Mouse (Mus musculus) telencephalon, adult 2 months (tissue): ENCODE results near the gene Adora3.
A peak's percentile ranks its signal among the peaks of the same experiment; 100 is the strongest.

ENCODE experiments used
- DNase-seq: peaks from one replicate; pipeline ENCODE4 v3.0.0-alpha.2; 2011; ENCODE audit warnings: low read depth, low spot score

The Adora3 gene

DNA sequence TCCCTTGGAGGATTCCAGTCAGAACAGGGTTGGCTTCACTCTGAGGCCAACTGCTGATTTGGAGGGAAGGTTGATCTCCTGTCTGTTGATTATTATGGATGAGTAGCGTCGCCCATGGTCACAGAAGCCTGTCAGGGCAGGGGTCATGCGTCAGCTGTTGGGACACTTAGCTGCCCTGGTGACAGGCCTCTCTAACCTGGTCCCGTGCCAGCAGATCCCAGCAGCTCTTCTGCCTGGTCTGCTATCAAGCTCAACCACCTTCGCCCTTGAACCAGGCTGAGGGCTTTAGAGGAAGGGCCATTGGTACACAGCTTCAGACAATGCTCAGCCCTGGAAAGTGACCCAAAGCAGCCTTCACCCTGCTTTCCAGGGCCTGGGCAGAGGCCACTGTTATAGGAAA is 5.4 kb downstream of the Adora3 start:
- DNase-seq: no peak

DNA sequence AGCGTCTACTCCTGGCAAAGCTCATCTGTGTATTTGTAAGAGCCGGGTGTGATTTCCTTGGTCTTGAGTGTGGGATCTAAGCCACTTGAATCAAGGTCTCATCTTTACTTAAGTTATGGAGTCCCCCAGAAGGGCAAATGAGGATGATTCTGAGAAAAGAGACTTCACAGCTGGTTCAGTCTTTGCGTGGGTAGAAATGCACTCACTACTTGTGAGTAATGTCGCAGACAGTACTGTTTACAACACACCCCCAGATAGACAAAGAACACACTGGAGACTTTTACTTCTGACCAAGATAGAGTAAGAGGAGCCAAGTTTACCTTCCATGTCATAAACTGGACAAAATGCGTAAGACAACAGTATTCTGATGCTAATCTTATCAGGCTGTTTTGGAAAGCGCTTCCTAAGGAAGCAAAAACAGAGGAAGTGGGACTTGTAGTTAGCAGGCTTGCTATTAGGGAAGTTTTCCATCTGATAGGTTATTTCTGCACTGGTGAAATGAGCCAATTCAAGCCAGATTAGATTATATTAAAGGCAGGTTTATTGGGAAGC is 6.7 kb downstream of the Adora3 start:
- no peak for DNase-seq

DNA sequence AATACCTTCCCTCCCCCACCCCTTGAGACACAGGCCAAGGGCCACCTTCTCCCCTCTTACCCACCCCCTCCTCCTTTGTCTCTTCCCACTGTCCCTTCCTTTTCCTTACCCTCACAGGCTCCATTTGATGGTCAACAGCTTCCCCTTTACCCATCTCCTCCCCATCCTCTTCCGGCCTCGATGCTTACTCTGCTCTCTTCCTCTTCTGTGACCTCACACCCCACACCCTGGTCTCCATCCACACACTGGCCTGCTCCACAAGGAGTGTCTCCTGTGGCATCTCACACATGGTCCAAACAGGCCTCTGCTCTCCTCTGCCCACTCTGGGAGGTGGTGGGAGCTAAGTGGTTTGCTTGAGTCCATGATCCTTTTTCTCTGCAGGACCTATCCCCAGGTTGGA is 7.3 kb downstream of the Adora3 start:
- DNase-seq: no peak

DNA sequence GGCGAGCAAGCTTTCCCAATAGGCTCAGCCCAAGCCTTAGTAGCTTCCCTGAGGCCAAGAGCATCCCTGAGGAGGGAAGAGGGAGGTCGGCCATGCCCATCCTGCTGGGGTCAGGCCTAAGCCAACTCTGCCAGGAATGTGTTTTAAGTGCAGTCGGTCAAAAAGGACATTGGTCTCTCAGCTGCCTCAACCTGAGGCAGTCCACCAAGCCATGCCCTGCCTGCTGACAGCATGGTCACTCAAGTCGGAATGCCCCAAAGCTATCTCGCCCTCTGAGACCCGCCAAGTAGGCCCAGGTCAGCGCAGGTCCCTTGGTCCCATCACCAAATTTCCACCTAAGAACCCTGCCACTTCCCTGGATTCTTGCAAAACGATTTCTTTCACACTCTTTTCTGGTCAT is 8.1 kb downstream of the Adora3 start:
- no peak for DNase-seq

DNA sequence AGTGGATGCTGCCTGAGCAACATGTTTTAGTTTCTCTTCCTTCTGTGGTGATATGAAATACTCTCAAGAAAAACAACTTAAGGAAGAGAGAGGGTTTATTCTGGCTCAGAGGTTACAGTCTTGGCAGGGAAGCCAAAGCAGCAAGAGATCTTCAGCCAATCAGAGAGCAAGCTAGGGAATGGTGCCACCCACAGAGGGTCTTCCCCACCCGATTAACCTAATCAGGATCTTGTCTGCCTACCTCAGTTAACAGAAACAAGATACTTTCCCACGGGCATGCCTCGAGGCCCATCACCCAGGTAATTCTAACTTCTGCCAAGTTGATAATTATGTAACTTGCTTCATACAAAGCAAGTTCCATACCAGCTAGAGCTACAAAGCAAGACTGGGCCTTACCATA is 9.8 kb downstream of the Adora3 start:
- DNase-seq: no peak

GRCm38 (mm10) chr3:105882105-105882504 is 11.4 kb downstream of the Adora3 start:
- no peak for DNase-seq

DNA sequence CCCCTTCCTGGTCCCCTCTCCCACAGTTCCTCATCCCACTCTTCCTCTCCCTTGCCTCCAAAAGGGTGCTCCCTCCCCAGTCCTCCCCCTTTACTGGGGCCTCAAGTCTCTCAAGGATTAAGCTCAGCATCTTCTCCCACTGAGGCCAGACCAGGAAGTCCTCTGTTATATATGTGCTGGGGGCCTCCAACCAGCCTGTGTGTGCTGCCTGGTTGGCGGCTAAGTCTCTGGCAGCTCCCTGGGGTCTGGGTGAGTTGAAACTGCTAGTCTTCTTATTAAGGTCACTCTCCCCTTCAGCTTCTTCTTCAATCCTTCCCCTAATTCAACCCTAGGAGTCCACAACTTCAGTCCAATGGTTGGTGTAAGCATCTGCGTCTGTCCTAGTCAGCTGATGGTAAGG is 12.5 kb downstream of the Adora3 start:
- no peak for DNase-seq

DNA sequence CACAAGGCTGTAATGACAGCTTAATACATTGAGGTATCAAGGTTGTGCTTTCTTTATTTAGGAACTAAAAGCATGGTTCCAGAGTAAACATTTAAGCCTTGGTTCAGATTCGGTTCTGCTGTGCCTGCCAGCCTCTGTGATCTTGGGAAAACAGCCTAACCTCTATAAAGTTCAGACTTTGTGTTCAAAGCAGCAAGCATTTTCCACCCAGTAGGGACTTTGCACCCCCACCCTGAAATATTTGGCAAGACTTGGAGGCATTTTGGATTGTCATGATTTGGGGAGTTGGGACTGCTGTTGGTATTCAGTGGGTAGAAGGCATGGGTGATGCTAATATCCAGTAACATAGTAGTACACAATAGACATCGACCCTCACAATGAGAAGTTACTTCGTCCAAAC is 18.3 kb downstream of the Adora3 start:
- no peak for DNase-seq

- no peak for DNase-seq
These were observed 19.6 kb downstream of the Adora3 start for GRCm38 (mm10) chr3:105890220-105890619.

GRCm38 (mm10) chr3:105891141-105891540 is 20.5 kb downstream of the Adora3 start:
- DNase-seq: no peak

DNA sequence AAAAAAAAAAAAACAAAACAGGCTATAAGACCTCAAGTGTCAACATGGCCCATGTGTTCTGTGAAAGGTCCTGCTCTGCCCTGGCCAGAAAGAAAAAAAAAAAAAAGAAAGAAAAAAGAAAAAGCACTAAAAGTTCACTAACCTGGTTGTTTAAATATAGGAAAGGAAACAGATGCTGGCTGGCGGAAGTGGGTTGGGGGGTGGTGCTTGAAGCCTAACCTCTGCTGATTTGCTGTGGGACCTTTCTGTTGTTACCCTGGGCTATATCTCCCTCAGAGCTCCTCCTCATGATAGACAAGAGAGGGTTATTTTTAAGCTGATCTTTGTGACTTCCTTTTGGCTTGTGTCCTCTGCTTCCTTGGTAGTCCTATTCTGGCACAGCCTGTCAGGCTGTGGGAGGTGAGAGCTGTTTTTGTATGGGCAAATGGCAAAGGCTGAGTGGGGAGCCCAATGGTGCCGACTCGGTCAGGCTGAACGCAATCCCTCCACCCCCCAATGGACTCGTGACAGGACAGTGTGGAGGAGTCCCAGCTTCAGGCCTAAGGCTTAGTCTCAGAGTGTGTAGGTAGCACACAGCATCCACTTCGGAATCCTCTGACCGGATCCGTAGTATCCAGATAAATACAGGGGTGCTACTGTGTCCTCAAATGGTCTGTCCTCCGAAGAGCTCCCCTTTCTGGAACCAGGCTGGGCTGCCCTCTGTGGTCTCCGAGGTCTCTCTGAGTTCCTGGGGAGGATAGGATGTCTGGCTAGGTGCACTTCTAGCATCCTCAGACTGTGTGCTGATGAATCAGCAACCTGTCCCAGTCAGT is 21.3 kb downstream of the Adora3 start:
- no peak for DNase-seq

DNA sequence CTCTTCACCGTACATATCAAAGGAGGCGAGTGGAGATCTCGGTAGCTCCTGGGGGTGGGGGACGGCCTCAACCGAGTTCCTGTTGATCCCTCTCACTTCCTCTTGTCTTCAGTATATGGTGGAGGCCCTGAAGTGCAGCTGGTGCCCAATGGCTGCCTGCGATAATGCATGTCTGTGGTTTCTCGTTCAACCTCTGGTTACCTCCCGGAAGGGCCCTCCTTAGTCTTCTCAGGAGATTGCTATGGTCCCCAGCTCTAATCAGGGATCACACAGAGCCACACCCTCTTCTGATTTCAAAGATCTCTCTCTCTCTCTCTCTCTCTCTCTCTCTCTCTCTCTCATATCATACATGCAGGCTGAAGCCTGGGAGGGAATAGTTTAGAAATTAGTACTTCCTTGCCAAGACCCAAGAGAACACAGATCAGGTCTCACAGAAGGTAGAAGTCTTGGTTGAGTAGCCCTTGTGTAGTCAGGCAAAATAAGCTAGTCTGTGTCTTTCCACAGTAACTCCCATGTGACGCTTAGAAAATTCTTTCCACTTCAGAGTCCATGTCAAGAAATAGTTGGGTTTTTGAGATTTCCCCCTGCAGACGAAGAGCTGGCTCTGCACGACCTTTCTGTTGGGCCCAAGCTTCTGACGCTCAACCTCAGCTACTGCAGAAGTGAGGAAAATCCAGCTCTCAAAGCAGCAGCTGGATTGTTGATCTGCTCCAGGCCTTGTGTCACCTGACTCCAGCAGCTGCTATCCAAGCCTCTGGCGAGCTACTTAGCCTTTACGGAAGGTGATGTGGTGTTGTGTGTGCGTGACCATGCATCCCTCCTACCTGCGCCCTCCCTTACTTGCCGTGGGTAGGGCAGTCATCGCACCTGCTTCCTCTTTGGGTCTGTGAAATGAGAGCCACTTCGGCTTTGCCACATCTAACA is 22.2 kb downstream of the Adora3 start:
- DNase-seq: no peak

DNA sequence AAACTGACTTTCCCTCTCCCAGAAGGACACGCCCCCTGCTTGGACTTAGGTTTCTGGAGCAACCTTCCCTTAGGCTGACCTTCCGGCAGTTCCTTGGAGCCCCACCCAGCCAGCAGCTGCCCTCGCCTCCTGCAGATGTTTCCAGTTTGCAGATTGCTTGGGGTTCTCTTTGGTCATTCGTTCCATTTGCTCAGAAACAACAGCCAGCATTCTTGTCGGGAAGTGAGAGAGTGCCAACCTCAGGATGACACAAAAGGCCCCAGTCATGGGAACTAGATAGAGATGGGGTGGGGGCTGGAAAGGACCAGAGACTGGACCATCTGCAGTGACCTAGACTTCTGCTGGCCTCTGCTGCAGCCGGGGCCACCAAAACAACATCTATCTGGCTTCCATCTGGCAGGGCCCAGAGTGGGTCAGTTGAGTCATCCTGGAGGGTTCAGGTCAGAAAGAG is 23.3 kb downstream of the Adora3 start:
- DNase-seq: no peak

- DNase-seq: no peak
These were observed 24.2 kb downstream of the Adora3 start for GRCm38 (mm10) chr3:105894601-105895592.

DNA sequence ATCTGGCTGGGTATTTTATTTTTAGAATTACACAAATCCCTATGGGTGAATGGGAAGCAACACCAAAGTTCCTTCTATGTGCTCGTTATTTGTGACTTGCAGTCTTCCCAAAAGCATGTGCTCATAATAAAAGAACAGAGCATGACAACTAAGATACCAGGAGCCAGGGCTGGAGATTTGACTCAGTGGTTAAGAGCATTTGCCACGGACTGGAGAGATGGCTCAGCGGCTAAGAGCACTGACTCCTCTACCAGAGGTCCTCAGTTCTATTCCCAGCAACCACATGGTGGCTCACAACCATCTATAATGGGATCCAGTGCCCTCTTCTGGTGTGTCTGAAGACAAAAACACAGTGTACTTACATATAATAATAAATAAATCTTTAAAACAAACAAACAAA is 26.2 kb downstream of the Adora3 start:
- no peak for DNase-seq

GRCm38 (mm10) chr3:105898325-105898724 is 27.7 kb downstream of the Adora3 start:
- DNase-seq: no peak

GRCm38 (mm10) chr3:105898861-105899260 is 28.2 kb downstream of the Adora3 start:
- no peak for DNase-seq

DNA sequence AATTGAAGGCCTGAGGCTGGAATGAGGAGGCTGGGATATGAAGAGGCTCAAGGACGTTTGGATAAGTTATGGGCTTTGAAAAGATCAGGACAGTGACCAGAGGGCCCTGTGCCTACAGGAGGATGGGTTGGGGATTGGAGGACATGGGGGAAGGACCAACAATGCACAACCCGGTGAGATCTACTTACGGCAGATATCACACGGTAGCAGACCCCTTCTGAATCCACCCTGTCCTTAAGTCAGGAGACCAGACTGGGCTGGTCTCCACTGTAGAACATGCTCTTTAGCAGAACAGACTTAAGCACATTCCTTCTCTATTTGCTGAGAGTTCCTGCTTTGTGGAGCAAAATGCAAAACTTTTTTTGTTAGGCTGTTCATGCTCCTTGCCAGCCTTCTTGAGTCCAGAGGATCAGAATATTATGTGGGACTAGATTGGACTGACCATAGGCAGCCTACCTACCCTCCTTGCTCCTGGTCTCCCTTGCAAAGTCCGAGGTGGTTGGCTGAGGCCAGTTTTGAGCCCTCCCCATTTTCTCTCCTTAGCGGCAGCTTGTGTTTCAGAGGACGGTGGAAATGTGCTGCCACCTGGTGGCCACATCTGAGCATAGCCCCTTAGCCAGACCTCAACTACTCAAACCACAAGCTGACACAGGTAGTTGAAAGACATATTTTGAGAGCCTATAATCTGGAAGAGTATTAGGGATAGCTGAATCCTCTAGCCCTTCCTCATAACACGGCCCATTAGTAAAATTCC is 28.9 kb downstream of the Adora3 start:
- DNase-seq: peak; percentile 65

GRCm38 (mm10) chr3:105900266-105900665 is 29.6 kb downstream of the Adora3 start:
- no peak for DNase-seq

- DNase-seq: no peak
These were observed 30.1 kb downstream of the Adora3 start for GRCm38 (mm10) chr3:105900716-105901115.
